Mouse (Mus musculus) bone marrow, adult 2 months (tissue): ENCODE data around the gene Slc11a2.

ENCODE experiments used
- CTCF ChIP-seq: fragments of 200-500 bp; IDR thresholded peaks from 2 replicates; pipeline ENCODE4 v1.5.1; 2011; ENCODE audit warnings: low read length, control low read depth; ENCODE audit not compliant: control insufficient read depth, insufficient read depth
- POLR2A ChIP-seq: fragments of 200-500 bp; IDR thresholded peaks from 2 replicates; pipeline ENCODE4 v1.6.1; 2011; ENCODE audit warnings: low read depth, mild to moderate bottlenecking, control low read depth, low read length, borderline replicate concordance; ENCODE audit not compliant: control insufficient read depth

GRCm38 (mm10) chr15:100402347-100402746 lies 22.5 kb downstream of the Slc11a2 start:
- TF ChIP-seq CTCF (no peak), POLR2A (no peak)
